Mouse (Mus musculus) forebrain, embryonic 15.5 days (tissue): ENCODE data around the gene Ttc25. TPM values are rescaled to one million over a fixed set of nuclear protein-coding genes. Genes with fewer than 3 reads are reported as not detected.
"Not testable (repeated sequence)": the region's sequence is repeated elsewhere in the genome, so short reads cannot be mapped to it uniquely, and the experiment has no call there.

Experiments used
- ATAC-seq: fragments of 200-750 bp; cut with Nextera tagmentation; replicated peaks from 2 replicates; pipeline ENCODE4 v1.8.0; 2017; ENCODE audit warnings: mild to moderate bottlenecking, moderate TSS enrichment, moderate library complexity
- H3K27ac ChIP-seq: fragments of 300-500 bp; sonication (generic); replicated peaks from 2 replicates; pipeline ENCODE4 v1.5.1; 2015; ENCODE audit warnings: mild to moderate bottlenecking, inconsistent platforms
- H3K27me3 ChIP-seq: fragments of 300-500 bp; sonication (generic); 2 replicates; pipeline ENCODE4 v1.6.1; 2015; ENCODE audit warnings: inconsistent platforms
- H3K36me3 ChIP-seq: fragments of 300-500 bp; sonication (generic); 2 replicates; pipeline ENCODE4 v1.6.1; 2015; ENCODE audit warnings: mild to moderate bottlenecking, inconsistent platforms
- H3K4me1 ChIP-seq: fragments of 300-500 bp; sonication (generic); 2 replicates; pipeline ENCODE4 v1.6.1; 2015; ENCODE audit warnings: inconsistent platforms
- H3K4me2 ChIP-seq: fragments of 300-500 bp; sonication (generic); replicated peaks from 2 replicates; pipeline ENCODE4 v1.6.1; 2015; ENCODE audit warnings: mild to moderate bottlenecking, inconsistent platforms
- H3K4me3 ChIP-seq: fragments of 300-500 bp; sonication (generic); 2 replicates; pipeline ENCODE4 v1.5.1; 2015; ENCODE audit warnings: mild to moderate bottlenecking, inconsistent platforms
- H3K9ac ChIP-seq: fragments of 300-500 bp; sonication (generic); replicated peaks from 2 replicates; pipeline ENCODE4 v1.6.1; 2015; ENCODE audit warnings: mild to moderate bottlenecking, inconsistent platforms
- H3K9me3 ChIP-seq: fragments of 300-500 bp; sonication (generic); 2 replicates; pipeline ENCODE4 v1.6.1; 2016; ENCODE audit warnings: inconsistent platforms
- WGBS: fragments of 180-500 bp; shearing (Covaris S2); methylation state at CpG from one replicate; pipeline ENCODE4 v1.1.7; 2015; ENCODE audit warnings: mixed read lengths; 5-methylcytosine and 5-hydroxymethylcytosine counted together
- polyA plus RNA-seq: library from polyadenylated mRNA; unstranded; fragments of >200 nt; fragmentation: Nextera tagmentation; extraction: Ambion mirVana; gene quantifications from 2 replicates; pipeline ENCODE4 v1.2.1, GENCODE M21; 2015

Gene Ttc25
- polyA plus RNA-seq, 1 experiment from 2014 or later: 2.1 TPM

DNA sequence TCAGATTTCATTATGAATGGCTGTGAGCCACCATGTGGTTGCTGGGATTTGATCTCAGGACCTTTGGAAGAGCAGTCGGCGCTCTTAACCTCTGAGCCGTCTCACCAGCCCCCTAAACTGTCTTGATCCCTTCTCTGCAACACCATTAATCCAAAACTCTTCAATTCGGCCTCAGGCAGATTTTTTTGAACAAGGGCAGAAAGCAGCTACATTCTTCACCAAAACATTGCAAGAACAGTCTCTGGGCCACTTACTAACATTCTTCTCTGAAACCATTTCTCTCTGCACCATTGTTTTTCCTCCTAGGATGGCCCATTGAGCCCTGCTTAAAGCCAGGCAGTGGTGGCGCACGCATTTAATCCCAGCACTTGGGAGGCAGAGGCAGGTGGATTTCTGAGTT, 10.6 kb upstream of the Ttc25 start:
- not testable (repeated sequence) for H3K4me3 ChIP-seq, H3K4me1 ChIP-seq, H3K36me3 ChIP-seq, H3K9ac ChIP-seq, H3K9me3 ChIP-seq, H3K4me2 ChIP-seq, ATAC-seq, H3K27ac ChIP-seq, H3K27me3 ChIP-seq
- WGBS: 86% methylated on average over 6 of the region's 6 CpGs

DNA sequence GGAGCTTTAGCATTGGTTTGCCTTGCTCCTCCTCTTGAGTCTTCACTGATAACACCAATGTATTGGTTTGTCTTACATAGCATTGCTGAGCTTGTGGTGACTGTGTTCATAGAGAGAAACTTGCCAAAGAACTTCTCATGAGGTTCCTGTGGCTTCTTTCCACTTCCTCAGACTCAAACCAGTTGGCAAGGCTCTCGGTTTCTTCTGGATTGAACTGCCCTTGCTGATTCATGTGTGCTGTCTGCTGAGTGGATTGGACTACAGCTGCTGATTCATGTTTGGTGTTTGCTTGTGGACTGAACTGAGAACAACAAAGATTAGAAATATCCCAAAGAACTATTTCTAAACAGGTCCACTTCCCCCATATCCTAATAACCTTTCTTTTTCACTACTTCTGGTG, 9.4 kb upstream of the Ttc25 start:
- Histone ChIP-seq H3K9me3 (no peaks in the 10 kb centered on the region), H3K27ac (no peak overlapping the region), H3K4me3 (no peak overlapping the region), H3K27me3 (no peaks in the 10 kb centered on the region), H3K4me1 (no peaks in the 10 kb centered on the region), H3K9ac (no peak overlapping the region), H3K36me3 (no peaks in the 10 kb centered on the region), H3K4me2 (no peak overlapping the region)
- WGBS: 85% methylated on average over 1 of the region's 1 CpGs
- no peak for ATAC-seq

DNA sequence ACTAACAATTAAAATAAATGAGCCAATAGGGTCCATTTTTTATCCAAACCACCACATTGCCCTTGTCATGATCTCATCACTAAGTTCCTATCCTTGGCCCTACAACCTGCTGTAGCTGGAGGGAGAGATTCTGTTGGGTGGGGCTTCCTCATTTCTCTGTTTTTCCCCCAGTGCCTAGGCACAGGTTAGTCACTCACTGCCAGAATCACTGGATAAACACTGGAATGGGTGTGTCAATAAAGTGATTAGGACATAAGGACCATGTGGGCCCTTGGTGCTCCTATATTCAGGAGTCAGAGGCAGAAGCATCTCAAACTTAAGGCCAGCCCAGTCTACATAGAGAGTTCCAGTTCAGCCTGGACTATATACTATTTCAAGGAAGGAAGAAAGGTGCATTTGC, 8.9 kb upstream of the Ttc25 start:
- Histone ChIP-seq H3K27ac (no peak overlapping the region), H3K4me1 (no peaks in the 10 kb centered on the region), H3K36me3 (no peaks in the 10 kb centered on the region), H3K4me3 (no peak overlapping the region), H3K9me3 (no peaks in the 10 kb centered on the region), H3K4me2 (no peak overlapping the region), H3K9ac (no peak overlapping the region), H3K27me3 (no peaks in the 10 kb centered on the region)
- no peak for ATAC-seq

DNA sequence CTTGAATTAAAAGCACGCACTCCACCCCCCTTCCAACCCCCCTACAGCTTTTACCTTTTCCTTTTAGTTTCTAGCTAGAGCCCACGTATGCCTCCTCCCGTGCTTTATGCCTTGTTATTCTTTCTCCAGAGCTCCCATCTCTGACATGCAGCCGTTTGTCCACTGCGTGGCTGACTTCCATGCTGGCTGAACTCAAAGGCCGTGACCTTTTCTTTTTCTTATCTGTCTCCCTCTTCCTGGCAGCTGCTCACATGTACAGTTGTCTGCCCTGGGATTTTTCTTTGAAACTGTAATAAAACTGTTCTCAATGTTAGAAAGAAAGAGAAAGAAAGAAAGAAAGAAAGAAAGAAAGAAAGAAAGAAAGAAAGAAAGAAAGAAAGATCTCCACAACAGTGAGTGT, 4.4 kb upstream of the Ttc25 start:
- WGBS: 61% methylated on average over 6 of the region's 6 CpGs
- no peak for ATAC-seq
- H3K27me3 ChIP-seq: no peaks in the 10 kb centered on the region
- H3K4me1 ChIP-seq: peaks cover 9% of the 10 kb centered on the region
- H3K4me2 ChIP-seq: no peak overlapping the region
- no peak overlapping the region for H3K9ac ChIP-seq
- H3K4me3 ChIP-seq: no peak overlapping the region
- no peaks in the 10 kb centered on the region for H3K9me3 ChIP-seq
- H3K27ac ChIP-seq: no peak overlapping the region
- no peaks in the 10 kb centered on the region for H3K36me3 ChIP-seq

- no peaks in the 10 kb centered on the region for H3K27me3 ChIP-seq
- no peaks in the 10 kb centered on the region for H3K9me3 ChIP-seq
- no peak for ATAC-seq
- no peak overlapping the region for H3K4me2 ChIP-seq
- no peak overlapping the region for H3K9ac ChIP-seq
- peaks cover 12% of the 10 kb centered on the region for H3K4me1 ChIP-seq
- H3K4me3 ChIP-seq: no peak overlapping the region
- H3K27ac ChIP-seq: no peak overlapping the region
- 83% methylated on average over 2 of the region's 2 CpGs for WGBS
- no peaks in the 10 kb centered on the region for H3K36me3 ChIP-seq
Observed at GRCm38 (mm10) chr11:100541577-100541976, 3.8 kb upstream of the Ttc25 start.

DNA sequence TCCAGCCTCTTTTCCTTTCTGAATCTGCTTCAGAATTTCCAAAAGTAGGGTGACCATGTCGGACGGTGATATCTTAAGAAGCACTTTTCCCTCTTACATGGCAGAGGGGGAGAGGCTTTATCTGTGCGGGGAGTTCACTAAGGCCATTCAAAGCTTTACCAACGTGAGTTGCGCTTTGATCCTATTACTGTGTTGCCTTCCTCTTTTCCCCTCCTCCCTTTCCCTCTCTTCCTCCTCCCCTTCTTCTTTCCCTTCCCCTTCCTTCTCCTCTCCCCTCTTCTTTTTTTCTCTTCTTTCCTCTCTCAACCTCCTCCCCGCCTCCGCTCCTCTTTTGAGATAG, 309 bp downstream of the Ttc25 start:
- peak; percentile 53 for ATAC-seq
- H3K36me3 ChIP-seq: no peaks in the 10 kb centered on the region
- H3K27me3 ChIP-seq: no peaks in the 10 kb centered on the region
- H3K9me3 ChIP-seq: no peaks in the 10 kb centered on the region
- peak overlapping the region; percentile 70 for H3K27ac ChIP-seq
- H3K4me1 ChIP-seq: peaks cover 12% of the 10 kb centered on the region
- H3K4me2 ChIP-seq: peak overlapping the region; percentile 71
- H3K4me3 ChIP-seq: peak overlapping the region; percentile 47
- H3K9ac ChIP-seq: peak overlapping the region; percentile 62
- WGBS: 24% methylated on average over 7 of the region's 7 CpGs

- no peak overlapping the region for H3K27ac ChIP-seq
- no peaks in the 10 kb centered on the region for H3K9me3 ChIP-seq
- no peak overlapping the region for H3K4me2 ChIP-seq
- H3K4me1 ChIP-seq: peaks cover 12% of the 10 kb centered on the region
- H3K4me3 ChIP-seq: no peak overlapping the region
- WGBS: 89% methylated on average over 6 of the region's 6 CpGs
- H3K36me3 ChIP-seq: no peaks in the 10 kb centered on the region
- no peak overlapping the region for H3K9ac ChIP-seq
- H3K27me3 ChIP-seq: no peaks in the 10 kb centered on the region
- ATAC-seq: no peak
Observed at GRCm38 (mm10) chr11:100546955-100547354, 1.5 kb downstream of the Ttc25 start.

DNA sequence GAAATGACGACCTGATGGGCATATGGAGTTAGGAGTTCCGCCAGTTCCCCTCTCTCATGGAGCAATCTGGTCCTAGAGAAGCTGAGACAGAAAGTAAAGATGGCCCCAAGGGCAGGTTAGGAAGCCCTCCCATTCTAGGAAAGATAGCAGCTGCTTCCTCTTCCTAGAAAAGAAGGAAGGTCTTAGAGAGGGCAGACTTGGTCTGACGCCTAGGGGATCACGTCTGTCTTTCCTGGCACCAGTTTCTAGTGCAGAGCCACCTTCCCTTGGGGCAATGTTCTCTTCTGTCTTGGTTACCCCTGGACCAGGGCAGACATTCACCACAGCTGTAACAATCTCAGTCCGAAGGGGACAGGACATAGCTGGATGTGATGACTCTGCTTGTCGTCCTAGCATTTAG, 2.7 kb downstream of the Ttc25 start:
- no peak overlapping the region for H3K9ac ChIP-seq
- WGBS: 84% methylated on average over 6 of the region's 6 CpGs

GRCm38 (mm10) chr11:100549466-100549865, 4.1 kb downstream of the Ttc25 start:
- H3K4me2 ChIP-seq: no peak overlapping the region

More for the DNA sequence above, 2.7 kb downstream of the Ttc25 start:
- no peaks in the 10 kb centered on the region for H3K27me3 ChIP-seq
- H3K4me1 ChIP-seq: peaks cover 12% of the 10 kb centered on the region
- no peaks in the 10 kb centered on the region for H3K9me3 ChIP-seq
- H3K4me3 ChIP-seq: no peak overlapping the region
- H3K36me3 ChIP-seq: no peaks in the 10 kb centered on the region
- ATAC-seq: no peak
- no peak overlapping the region for H3K27ac ChIP-seq
- H3K4me2 ChIP-seq: no peak overlapping the region

DNA sequence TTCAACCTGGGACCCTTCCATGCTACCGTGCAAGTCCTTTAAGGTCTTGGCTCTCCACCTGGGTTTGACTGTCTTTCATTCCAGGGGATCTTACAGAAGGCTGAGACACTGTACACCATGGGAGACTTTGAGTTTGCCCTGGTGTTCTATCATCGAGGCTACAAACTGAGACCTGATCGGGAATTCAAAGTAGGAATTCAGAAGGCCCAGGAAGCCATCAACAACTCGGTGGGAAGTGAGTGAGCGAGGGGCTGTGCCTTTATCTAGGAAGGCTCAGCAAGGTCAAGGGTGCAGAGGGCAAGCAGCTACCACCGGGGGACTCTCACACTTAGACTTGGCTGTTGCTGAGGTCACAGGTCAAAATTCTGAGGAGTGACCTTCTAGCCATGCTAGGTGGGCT, 4.7 kb downstream of the Ttc25 start:
- Histone ChIP-seq H3K36me3 (no peaks in the 10 kb centered on the region), H3K4me2 (no peak overlapping the region), H3K4me3 (no peak overlapping the region), H3K9me3 (no peaks in the 10 kb centered on the region), H3K27me3 (no peaks in the 10 kb centered on the region), H3K4me1 (peaks cover 8% of the 10 kb centered on the region), H3K9ac (no peak overlapping the region), H3K27ac (no peak overlapping the region)
- 89% methylated on average over 6 of the region's 6 CpGs for WGBS
- ATAC-seq: no peak

More at GRCm38 (mm10) chr11:100549466-100549865, 4.1 kb downstream of the Ttc25 start:
- Histone ChIP-seq H3K9ac (no peak overlapping the region), H3K9me3 (no peaks in the 10 kb centered on the region), H3K4me3 (no peak overlapping the region), H3K36me3 (no peaks in the 10 kb centered on the region), H3K4me1 (peaks cover 12% of the 10 kb centered on the region), H3K27me3 (no peaks in the 10 kb centered on the region), H3K27ac (no peak overlapping the region)
- WGBS: 87% methylated on average over 8 of the region's 8 CpGs
- no peak for ATAC-seq

GRCm38 (mm10) chr11:100552842-100553241, 7.4 kb downstream of the Ttc25 start:
- no peak for ATAC-seq
- WGBS: 73% methylated on average over 4 of the region's 4 CpGs

DNA sequence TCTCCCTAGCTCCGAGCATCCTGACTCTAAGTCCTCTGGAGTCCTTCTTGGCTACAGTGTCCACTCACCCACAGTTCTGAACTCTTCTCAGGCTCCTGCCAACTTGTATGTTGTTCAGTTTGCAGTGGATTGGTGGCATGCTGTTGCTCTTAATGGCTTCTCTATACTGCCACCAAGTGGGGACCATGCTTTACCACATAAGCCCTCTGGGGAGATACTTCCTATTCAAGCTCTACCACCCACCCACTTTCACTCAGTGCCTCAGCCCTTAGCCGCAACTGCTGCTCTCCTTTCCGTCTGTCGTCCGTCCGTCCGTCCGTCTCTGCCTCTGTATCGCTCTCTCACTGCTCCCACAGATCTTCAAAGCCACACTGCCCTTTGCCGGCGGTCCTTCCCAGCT, 10.2 kb downstream of the Ttc25 start:
- Histone ChIP-seq H3K36me3 (no peaks in the 10 kb centered on the region), H3K4me3 (no peak overlapping the region), H3K9ac (no peak overlapping the region; the same call in 1 of the 2 replicates), H3K9me3 (no peaks in the 10 kb centered on the region), H3K27me3 (no peaks in the 10 kb centered on the region), H3K27ac (no peak overlapping the region), H3K4me2 (no peak overlapping the region), H3K4me1 (peaks cover 2% of the 10 kb centered on the region; the same call in 1 of the 2 replicates)
- 16% methylated on average over 11 of the region's 11 CpGs for WGBS
- ATAC-seq: peak; percentile 61; the same call in 1 of the 2 replicates

More at GRCm38 (mm10) chr11:100552842-100553241, 7.4 kb downstream of the Ttc25 start:
- H3K4me3 ChIP-seq: no peak overlapping the region
- H3K9ac ChIP-seq: no peak overlapping the region
- no peaks in the 10 kb centered on the region for H3K9me3 ChIP-seq
- H3K27ac ChIP-seq: no peak overlapping the region
- no peaks in the 10 kb centered on the region for H3K27me3 ChIP-seq
- H3K36me3 ChIP-seq: no peaks in the 10 kb centered on the region
- peaks cover 2% of the 10 kb centered on the region; the same call in 1 of the 2 replicates for H3K4me1 ChIP-seq
- H3K4me2 ChIP-seq: no peak overlapping the region

GRCm38 (mm10) chr11:100557563-100557962, 12.2 kb downstream of the Ttc25 start:
- Histone ChIP-seq H3K4me1 (peaks cover 2% of the 10 kb centered on the region; the same call in 1 of the 2 replicates), H3K4me2 (no peak overlapping the region), H3K9ac (no peak overlapping the region), H3K4me3 (no peak overlapping the region), H3K27ac (no peak overlapping the region), H3K27me3 (no peaks in the 10 kb centered on the region), H3K9me3 (no peaks in the 10 kb centered on the region), H3K36me3 (no peaks in the 10 kb centered on the region)
- WGBS: 79% methylated on average over 3 of the region's 3 CpGs
- ATAC-seq: no peak
